Mouse (Mus musculus) liver, postnatal 0 days (tissue): ENCODE results near the gene Dlx6.

Source experiments
- CTCF ChIP-seq: sonication (generic); IDR thresholded peaks from 2 replicates; pipeline ENCODE4 v1.5.1; 2016; ENCODE audit warnings: antibody characterized with exemption, low read depth
- EP300 ChIP-seq: IDR thresholded peaks from 2 replicates; pipeline ENCODE4 v1.6.1; 2016; ENCODE audit warnings: antibody characterized with exemption, low read depth, mild to moderate bottlenecking

- TF ChIP-seq CTCF, result no peak
- no peak for TF ChIP-seq EP300
Observed at GRCm38 (mm10) chr6:6890047-6890446, 26.9 kb downstream of the Dlx6 start.
